Mouse (Mus musculus) brain, embryonic 14.5 days (tissue): ENCODE results near the gene Gpatch8.

ENCODE experiments used
- CTCF ChIP-seq: fragments of 200-500 bp; IDR thresholded peaks from 2 replicates; pipeline ENCODE4 v1.5.1; 2012; ENCODE audit warnings: inconsistent platforms, mild to moderate bottlenecking, moderate library complexity, borderline replicate concordance; ENCODE audit not compliant: insufficient read depth, insufficient read length; ENCODE audit errors: extremely low read depth
- POLR2A ChIP-seq: fragments of 200-500 bp; IDR thresholded peaks from 2 replicates; pipeline ENCODE4 v1.6.1; 2012; ENCODE audit warnings: mild to moderate bottlenecking, inconsistent platforms, borderline replicate concordance; ENCODE audit not compliant: poor library complexity, insufficient read depth, insufficient read length, severe bottlenecking; ENCODE audit errors: extremely low read depth

DNA sequence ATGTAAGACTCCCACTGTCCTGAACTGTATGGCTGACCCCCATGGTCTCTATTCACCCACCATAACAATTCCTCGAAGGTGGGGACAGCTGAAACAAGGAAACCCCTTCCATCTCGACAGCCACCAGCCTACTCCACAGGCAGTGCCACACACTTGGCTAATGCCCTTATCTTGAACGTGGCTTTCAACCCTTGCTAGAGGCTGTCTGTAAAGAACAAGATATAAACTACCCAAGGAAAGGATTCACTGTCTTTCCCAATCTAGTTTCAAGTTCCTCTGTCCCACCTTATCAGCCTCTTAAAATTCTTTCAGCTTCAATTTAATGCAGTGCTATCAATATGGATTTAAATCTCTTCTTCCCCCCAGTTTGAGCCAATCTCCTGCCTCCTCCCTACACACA, 126.6 kb downstream of the Gpatch8 start:
- no peak for TF ChIP-seq POLR2A
- no peak for TF ChIP-seq CTCF
